Mouse (Mus musculus) 3134 (cell line): ENCODE results near the gene Adgrd1.

Source experiments
- DNase-seq: peaks from one replicate; pipeline ENCODE4 v3.0.0-alpha.2; 2011; ENCODE audit warnings: low spot score; ENCODE audit not compliant: insufficient read length; ENCODE audit errors: extremely low read depth

The Adgrd1 gene

GRCm38 (mm10) chr5:129096511-129096910 lies at the start of gene Adgrd1:
Gene Adgrd1 (plus strand): TSS chr5:129096750.
- DNase-seq, result peak; percentile 46

GRCm38 (mm10) chr5:129049372-129049771 lies 47.2 kb upstream of the Adgrd1 start:
- DNase-seq, result no peak

GRCm38 (mm10) chr5:129051910-129052309 lies 44.6 kb upstream of the Adgrd1 start:
- no peak for DNase-seq

GRCm38 (mm10) chr5:129052636-129053355 lies 43.8 kb upstream of the Adgrd1 start:
- DNase-seq, result no peak

GRCm38 (mm10) chr5:129054675-129055284 lies 41.8 kb upstream of the Adgrd1 start:
- no peak for DNase-seq

GRCm38 (mm10) chr5:129059116-129059515 lies 37.4 kb upstream of the Adgrd1 start:
- peak; percentile 48 for DNase-seq

- peak; percentile 16 for DNase-seq
Measured at GRCm38 (mm10) chr5:129061579-129061978, 35.0 kb upstream of the Adgrd1 start.

- peak; percentile 62 for DNase-seq
Measured at GRCm38 (mm10) chr5:129063037-129063791, 33.3 kb upstream of the Adgrd1 start.

GRCm38 (mm10) chr5:129063792-129064087 lies 32.8 kb upstream of the Adgrd1 start:
- no peak for DNase-seq

GRCm38 (mm10) chr5:129064186-129064585 lies 32.4 kb upstream of the Adgrd1 start:
- DNase-seq, result no peak

GRCm38 (mm10) chr5:129065301-129065700 lies 31.2 kb upstream of the Adgrd1 start:
- DNase-seq, result no peak

GRCm38 (mm10) chr5:129065946-129066345 lies 30.6 kb upstream of the Adgrd1 start:
- DNase-seq, result peak; percentile 63

GRCm38 (mm10) chr5:129066541-129067230 lies 29.9 kb upstream of the Adgrd1 start:
- DNase-seq, result no peak

- no peak for DNase-seq
Measured at GRCm38 (mm10) chr5:129067231-129067834, 29.2 kb upstream of the Adgrd1 start.

GRCm38 (mm10) chr5:129071761-129072280 lies 24.7 kb upstream of the Adgrd1 start:
- no peak for DNase-seq

GRCm38 (mm10) chr5:129073404-129073803 lies 23.1 kb upstream of the Adgrd1 start:
- DNase-seq, result no peak

- no peak for DNase-seq
Measured at GRCm38 (mm10) chr5:129076098-129076497, 20.5 kb upstream of the Adgrd1 start.

- no peak for DNase-seq
Measured at GRCm38 (mm10) chr5:129077240-129077639, 19.3 kb upstream of the Adgrd1 start.

- DNase-seq, result no peak
Measured at GRCm38 (mm10) chr5:129081521-129081920, 15.0 kb upstream of the Adgrd1 start.

- DNase-seq, result no peak
Measured at GRCm38 (mm10) chr5:129085153-129085552, 11.4 kb upstream of the Adgrd1 start.
